Mouse (Mus musculus) liver, adult 2 months (tissue): ENCODE results near the gene Muc1. TPM values are rescaled to one million over a fixed set of nuclear protein-coding genes. Genes with fewer than 3 reads are reported as not detected.

Experiments
- DNase-seq: peaks from one replicate; pipeline ENCODE4 v3.0.0-alpha.2; 2011; ENCODE audit warnings: low read depth, low spot score; ENCODE audit errors: extremely low read depth
- H3K27ac ChIP-seq: fragments of 200-500 bp; replicated peaks from 2 replicates; pipeline ENCODE4 v1.5.1; 2012; ENCODE audit warnings: low read depth, mild to moderate bottlenecking, control low read depth, inconsistent platforms, low read length; ENCODE audit not compliant: insufficient read depth
- H3K27me3 ChIP-seq: fragments of 200-500 bp; 2 replicates; pipeline ENCODE4 v1.6.1; 2012; ENCODE audit warnings: mild to moderate bottlenecking, moderate library complexity, low read length, inconsistent platforms; ENCODE audit not compliant: control insufficient read depth, insufficient read depth
- H3K36me3 ChIP-seq: fragments of 200-500 bp; 2 replicates; pipeline ENCODE4 v1.6.1; 2012; ENCODE audit warnings: low read length, inconsistent platforms; ENCODE audit not compliant: control insufficient read depth, insufficient read depth
- H3K4me1 ChIP-seq: fragments of 200-500 bp; 2 replicates; pipeline ENCODE4 v1.6.1; 2011; ENCODE audit warnings: low read length; ENCODE audit not compliant: control insufficient read depth, insufficient read depth
- H3K4me3 ChIP-seq: fragments of 200-500 bp; 2 replicates; pipeline ENCODE4 v1.5.1; 2011; ENCODE audit warnings: low read depth, mild to moderate bottlenecking, control low read depth, low read length, moderate library complexity; ENCODE audit not compliant: insufficient read depth
- H3K79me2 ChIP-seq: fragments of 200-500 bp; 2 replicates; pipeline ENCODE4 v1.6.1; 2012; ENCODE audit warnings: inconsistent platforms, mild to moderate bottlenecking, low read length, moderate library complexity; ENCODE audit not compliant: control insufficient read depth, insufficient read depth
- H3K9ac ChIP-seq: fragments of 200-500 bp; 2 replicates; pipeline ENCODE4 v1.6.1; 2012; ENCODE audit warnings: low read depth, mild to moderate bottlenecking, control low read depth, inconsistent platforms, low read length
- CTCF ChIP-seq: fragments of 200-500 bp; IDR thresholded peaks from 2 replicates; pipeline ENCODE4 v1.5.1; 2011; ENCODE audit warnings: low read depth, low read length, control low read depth
- POLR2A ChIP-seq: fragments of 200-500 bp; IDR thresholded peaks from 2 replicates; pipeline ENCODE4 v1.6.1; 2011; ENCODE audit warnings: low read length, control low read depth; ENCODE audit not compliant: insufficient read depth; ENCODE audit errors: extremely low read depth
- WGBS: fragments of 180-500 bp; shearing (Covaris S2); methylation state at CpG from one replicate; pipeline ENCODE4 v1.1.7; 2018; 5-methylcytosine and 5-hydroxymethylcytosine counted together
- polyA plus RNA-seq: library from polyadenylated mRNA; depleted of rRNA; stranded (reverse); fragments of >200 nt; gene quantifications from 2 replicates; pipeline ENCODE4 v1.2.3, GENCODE M21; 2012
- total RNA-seq: library from RNA; depleted of rRNA; stranded (reverse); fragments of >200 nt; gene quantifications from 2 replicates; pipeline ENCODE4 v1.2.3, GENCODE M21; 2014

Muc1 gene
- total and polyA plus RNA-seq, 2 experiments, result 1.3 to 1.7 TPM

DNA sequence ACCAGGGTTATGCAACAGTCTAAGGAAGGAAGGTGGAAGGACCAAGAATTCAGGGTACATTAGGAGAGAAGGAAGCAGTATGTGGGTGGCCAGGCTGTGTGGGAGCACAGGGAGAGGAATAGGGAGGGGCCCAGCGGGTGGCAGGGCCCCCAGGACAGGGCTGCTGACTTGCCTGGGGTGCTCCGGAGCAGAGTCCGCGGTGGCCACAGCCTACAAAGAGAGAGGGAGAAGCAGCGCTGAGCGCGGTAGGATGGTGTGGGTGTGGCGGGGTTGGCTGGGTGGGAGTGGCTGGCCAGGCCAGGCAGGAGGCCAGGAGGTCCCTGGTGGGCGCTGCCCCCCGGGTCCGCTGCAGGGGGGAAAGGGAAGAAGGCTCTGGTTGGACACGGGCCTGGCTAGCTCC lies 9.6 kb downstream of the Muc1 start:
- 52% methylated on average over 12 of the region's 12 CpGs for WGBS
- H3K4me1 ChIP-seq, result peaks cover 6% of the 10 kb centered on the region; the same call in 1 of the 2 replicates
- H3K79me2 ChIP-seq, result no peaks in the 10 kb centered on the region
- no peak for TF ChIP-seq CTCF
- TF ChIP-seq POLR2A, result no peak
- H3K4me3 ChIP-seq, result peak overlapping the region; percentile 6; the same call in 1 of the 2 replicates
- no peak overlapping the region for H3K27ac ChIP-seq
- H3K36me3 ChIP-seq, result no peaks in the 10 kb centered on the region
- H3K27me3 ChIP-seq, result no peaks in the 10 kb centered on the region
- H3K9ac ChIP-seq, result no peak overlapping the region
- no peak for DNase-seq

- no peak overlapping the region for H3K27ac ChIP-seq
- peaks cover 10% of the 10 kb centered on the region; the same call in 1 of the 2 replicates for H3K4me1 ChIP-seq
- peak; percentile 59 for DNase-seq
- H3K4me3 ChIP-seq, result no peak overlapping the region
- TF ChIP-seq POLR2A, result no peak
- TF ChIP-seq CTCF, result peak; percentile 58; the same call in 1 of the 2 replicates
- WGBS, result 62% methylated on average over 9 of the region's 9 CpGs
- H3K79me2 ChIP-seq, result no peaks in the 10 kb centered on the region
- no peaks in the 10 kb centered on the region for H3K36me3 ChIP-seq
- no peak overlapping the region for H3K9ac ChIP-seq
- no peaks in the 10 kb centered on the region for H3K27me3 ChIP-seq
These were observed 13.6 kb downstream of the Muc1 start for GRCm38 (mm10) chr3:89242331-89242895.

- TF ChIP-seq CTCF, result 0 out of 2 replicates have a peak, but pooled peaks have one; percentile 16
- no peak for TF ChIP-seq POLR2A
- H3K79me2 ChIP-seq, result no peaks in the 10 kb centered on the region
- H3K27ac ChIP-seq, result no peak overlapping the region
- no peaks in the 10 kb centered on the region for H3K27me3 ChIP-seq
- no peak overlapping the region for H3K9ac ChIP-seq
- H3K36me3 ChIP-seq, result no peaks in the 10 kb centered on the region
- no peak for DNase-seq
- no peak overlapping the region for H3K4me3 ChIP-seq
- 43% methylated on average over 14 of the region's 14 CpGs for WGBS
- H3K4me1 ChIP-seq, result peaks cover 12% of the 10 kb centered on the region; the same call in 1 of the 2 replicates
These were observed 14.8 kb downstream of the Muc1 start for GRCm38 (mm10) chr3:89243609-89244008.

- no peaks in the 10 kb centered on the region for H3K36me3 ChIP-seq
- TF ChIP-seq POLR2A (no peak), CTCF (0 out of 2 replicates have a peak, but pooled peaks have one; percentile 27)
- no peak overlapping the region for H3K9ac ChIP-seq
- H3K4me3 ChIP-seq, result no peak overlapping the region
- no peaks in the 10 kb centered on the region for H3K79me2 ChIP-seq
- WGBS, result 36% methylated on average over 25 of the region's 25 CpGs
- H3K27me3 ChIP-seq, result no peaks in the 10 kb centered on the region
- H3K27ac ChIP-seq, result no peak overlapping the region
- no peak for DNase-seq
- peaks cover 12% of the 10 kb centered on the region; the same call in 1 of the 2 replicates for H3K4me1 ChIP-seq
These were observed 15.5 kb downstream of the Muc1 start for GRCm38 (mm10) chr3:89244158-89244981.

- Histone ChIP-seq H3K9ac (no peak overlapping the region), H3K36me3 (no peaks in the 10 kb centered on the region), H3K4me3 (0 out of 2 replicates have a peak overlapping the region, but pooled peaks have one; percentile 15), H3K27me3 (no peaks in the 10 kb centered on the region), H3K4me1 (peaks cover 12% of the 10 kb centered on the region; the same call in 1 of the 2 replicates), H3K79me2 (no peaks in the 10 kb centered on the region), H3K27ac (no peak overlapping the region)
- TF ChIP-seq CTCF (no peak), POLR2A (no peak)
- 5% methylated on average over 19 of the region's 26 CpGs for WGBS
- DNase-seq, result no peak
These were observed 16.3 kb downstream of the Muc1 start for GRCm38 (mm10) chr3:89244982-89245687.
